Mouse (Mus musculus): ENCODE data around the gene Rsrp1. TPM values are rescaled to one million over a fixed set of nuclear protein-coding genes. Genes with fewer than 3 reads are reported as not detected.
"Not testable (repeated sequence)": the region's sequence is repeated elsewhere in the genome, so short reads cannot be mapped to it uniquely, and the experiment has no call there.

The Rsrp1 gene
- polyA plus RNA-seq, 1 experiment from 2014 or later: 345 TPM

- H3K9me3 ChIP-seq (ENCODE audit: control insufficient read depth, low read length): no peaks in the 10 kb centered on the region
- 93% methylated on average over 6 of the region's 6 CpGs for WGBS
- H3K4me3 ChIP-seq (ENCODE audit: low read depth, low read length): no peak overlapping the region
- ATAC-seq (ENCODE audit: insufficient number of reproducible peaks, low FRiP score, low TSS enrichment, low read depth) (no peak), DNase-seq (ENCODE audit: low spot score) (no peak)
- peaks cover 28% of the 10 kb centered on the region for H3K36me3 ChIP-seq (ENCODE audit: control insufficient read depth, insufficient read depth, low read length)
- no peak overlapping the region for H3K9ac ChIP-seq (ENCODE audit: low read length)
- no peaks in the 10 kb centered on the region for H3K27me3 ChIP-seq (ENCODE audit: control insufficient read depth, insufficient read depth, low read length)
- no peak overlapping the region for H3K27ac ChIP-seq (replicated peaks; ENCODE audit: low read depth, low read length)
- no peaks in the 10 kb centered on the region for H3K4me1 ChIP-seq (ENCODE audit: control insufficient read depth, insufficient read depth, low read length)
- no peak overlapping the region for H3K4me2 ChIP-seq (ENCODE audit: low read depth, severe bottlenecking)
These were observed 26.1 kb upstream of the Rsrp1 start for GRCm38 (mm10) chr4:134897256-134897655.

DNA sequence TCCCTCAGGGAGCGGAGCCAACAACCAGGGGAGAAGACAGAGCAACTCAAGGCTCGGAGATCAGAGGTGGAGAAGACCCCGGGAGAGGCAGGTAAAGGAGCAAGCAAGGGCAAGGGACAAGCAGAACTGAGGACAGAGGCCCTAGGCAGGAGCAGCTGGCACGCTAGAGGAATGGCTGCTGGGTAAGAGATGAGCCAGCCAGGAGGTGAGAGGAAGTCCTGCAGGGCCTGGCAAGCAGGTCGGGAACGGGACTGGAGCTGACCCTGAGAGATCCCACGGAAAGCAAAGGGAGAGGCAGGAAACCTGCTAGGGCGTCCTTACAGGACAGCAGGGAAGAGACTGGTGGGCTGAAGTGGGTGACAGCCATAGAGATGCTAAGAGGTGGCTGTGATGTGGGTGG, 22.3 kb upstream of the Rsrp1 start:
- ATAC-seq (ENCODE audit: insufficient number of reproducible peaks, low FRiP score, low TSS enrichment, low read depth): no peak
- DNase-seq (ENCODE audit: low spot score): no peak
- peaks cover 50% of the 10 kb centered on the region for H3K36me3 ChIP-seq (ENCODE audit: control insufficient read depth, insufficient read depth, low read length)

DNA sequence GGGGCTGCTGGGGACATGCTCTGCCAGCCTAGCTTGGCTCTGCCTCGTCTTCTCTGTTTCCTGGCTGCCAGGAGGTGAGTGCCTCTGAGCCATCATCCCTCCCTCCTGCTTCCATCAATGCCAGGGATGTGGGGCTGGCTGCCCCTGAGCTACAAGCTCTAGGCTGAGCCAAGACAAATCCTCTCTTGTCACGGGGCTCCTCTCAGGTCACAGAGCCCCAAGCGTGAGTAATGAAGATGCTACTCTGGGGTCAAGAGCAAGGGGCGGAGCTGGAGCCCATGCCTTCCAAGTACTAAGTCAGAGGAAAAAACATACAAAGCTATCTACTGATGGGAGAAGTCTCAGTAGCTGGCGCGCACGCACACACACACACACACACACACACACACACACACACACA, 20.3 kb upstream of the Rsrp1 start:
- ATAC-seq (ENCODE audit: insufficient number of reproducible peaks, low FRiP score, low TSS enrichment, low read depth): no peak
- no peak overlapping the region for H3K4me2 ChIP-seq (ENCODE audit: low read depth, severe bottlenecking)
- DNase-seq (ENCODE audit: low spot score): no peak
- 91% methylated on average over 7 of the region's 7 CpGs for WGBS
- H3K9me3 ChIP-seq (ENCODE audit: control insufficient read depth, low read length): no peaks in the 10 kb centered on the region
- no peaks in the 10 kb centered on the region for H3K27me3 ChIP-seq (ENCODE audit: control insufficient read depth, insufficient read depth, low read length)
- H3K4me1 ChIP-seq (ENCODE audit: control insufficient read depth, insufficient read depth, low read length): no peaks in the 10 kb centered on the region
- no peak overlapping the region for H3K27ac ChIP-seq (replicated peaks; ENCODE audit: low read depth, low read length)
- H3K36me3 ChIP-seq (ENCODE audit: control insufficient read depth, insufficient read depth, low read length): peaks cover 44% of the 10 kb centered on the region
- H3K9ac ChIP-seq (ENCODE audit: low read length): no peak overlapping the region
- H3K4me3 ChIP-seq (ENCODE audit: low read depth, low read length): no peak overlapping the region

More for the DNA sequence above, 22.3 kb upstream of the Rsrp1 start:
- Histone ChIP-seq H3K27me3 (ENCODE audit: control insufficient read depth, insufficient read depth, low read length) (no peaks in the 10 kb centered on the region), H3K4me3 (ENCODE audit: low read depth, low read length) (no peak overlapping the region), H3K4me1 (ENCODE audit: control insufficient read depth, insufficient read depth, low read length) (no peaks in the 10 kb centered on the region), H3K9ac (ENCODE audit: low read length) (no peak overlapping the region), H3K27ac (replicated peaks; ENCODE audit: low read depth, low read length) (no peak overlapping the region), H3K4me2 (ENCODE audit: low read depth, severe bottlenecking) (no peak overlapping the region), H3K9me3 (ENCODE audit: control insufficient read depth, low read length) (no peaks in the 10 kb centered on the region)
- 88% methylated on average over 8 of the region's 8 CpGs for WGBS

DNA sequence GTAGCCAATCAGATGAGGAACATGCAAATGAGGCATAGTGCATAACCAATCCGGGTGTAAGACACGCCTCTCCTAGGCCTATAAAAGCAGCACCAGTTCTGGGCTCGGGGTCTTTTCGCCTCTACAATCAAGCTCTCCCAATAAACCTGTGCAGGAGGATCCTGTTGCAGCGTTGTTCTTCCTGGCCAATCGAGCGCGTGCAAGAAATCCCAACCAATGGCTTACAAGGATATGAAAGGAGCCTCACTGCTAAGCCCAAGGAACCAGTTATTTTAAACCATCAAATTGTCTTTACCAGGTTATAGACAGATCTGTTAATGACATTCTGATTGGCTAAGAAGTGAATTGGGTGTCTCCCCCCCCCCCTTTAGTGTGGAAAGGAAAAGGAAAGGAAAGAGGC, 12.0 kb upstream of the Rsrp1 start:
- H3K27ac ChIP-seq (replicated peaks; ENCODE audit: low read depth, low read length); H3K4me1 ChIP-seq (ENCODE audit: control insufficient read depth, insufficient read depth, low read length); ATAC-seq (ENCODE audit: insufficient number of reproducible peaks, low FRiP score, low TSS enrichment, low read depth); H3K4me3 ChIP-seq (ENCODE audit: low read depth, low read length); H3K4me2 ChIP-seq (ENCODE audit: low read depth, severe bottlenecking); H3K9me3 ChIP-seq (ENCODE audit: control insufficient read depth, low read length); DNase-seq (ENCODE audit: low spot score); H3K9ac ChIP-seq (ENCODE audit: low read length); H3K27me3 ChIP-seq (ENCODE audit: control insufficient read depth, insufficient read depth, low read length): not testable (repeated sequence)
- WGBS: 94% methylated on average over 6 of the region's 8 CpGs
- H3K36me3 ChIP-seq (ENCODE audit: control insufficient read depth, insufficient read depth, low read length): peaks cover 14% of the 10 kb centered on the region; the same call in 1 of the 2 replicates

DNA sequence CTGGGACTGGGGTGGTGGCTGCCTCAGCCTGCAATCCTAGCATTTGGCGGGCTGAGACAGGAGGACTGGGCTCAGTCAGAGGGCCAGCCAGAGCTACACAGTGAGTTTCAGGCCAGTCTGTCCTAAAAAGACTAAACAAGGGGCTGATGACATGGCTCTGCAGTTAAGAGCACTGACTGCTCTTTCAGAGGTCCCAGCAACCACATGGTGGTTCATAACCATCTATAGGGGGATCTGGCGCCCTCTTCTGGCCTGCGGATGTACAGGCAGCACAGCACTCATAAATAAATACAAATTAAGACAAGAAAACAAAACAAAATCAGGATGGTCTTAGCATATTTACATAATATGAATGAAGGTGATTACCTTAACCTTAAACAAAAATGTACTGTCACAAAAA, 10.0 kb upstream of the Rsrp1 start:
- H3K4me3 ChIP-seq (ENCODE audit: low read depth, low read length): 0 out of 2 replicates have a peak overlapping the region, but pooled peaks have one; percentile 12
- H3K9ac ChIP-seq (ENCODE audit: low read length): no peak overlapping the region
- no peaks in the 10 kb centered on the region for H3K9me3 ChIP-seq (ENCODE audit: control insufficient read depth, low read length)
- H3K36me3 ChIP-seq (ENCODE audit: control insufficient read depth, insufficient read depth, low read length): peaks cover 10% of the 10 kb centered on the region; the same call in 1 of the 2 replicates
- WGBS: 32% methylated on average over 3 of the region's 3 CpGs
- ATAC-seq (ENCODE audit: insufficient number of reproducible peaks, low FRiP score, low TSS enrichment, low read depth) (no peak), DNase-seq (ENCODE audit: low spot score) (peak; percentile 87)
- H3K4me1 ChIP-seq (ENCODE audit: control insufficient read depth, insufficient read depth, low read length): 0 out of 2 replicates have a peak, but pooled peaks cover 2% of the 10 kb centered on the region
- H3K4me2 ChIP-seq (ENCODE audit: low read depth, severe bottlenecking): peak overlapping the region; percentile 77; the same call in 1 of the 2 replicates
- no peaks in the 10 kb centered on the region for H3K27me3 ChIP-seq (ENCODE audit: control insufficient read depth, insufficient read depth, low read length)
- no peak overlapping the region for H3K27ac ChIP-seq (replicated peaks; ENCODE audit: low read depth, low read length)

DNA sequence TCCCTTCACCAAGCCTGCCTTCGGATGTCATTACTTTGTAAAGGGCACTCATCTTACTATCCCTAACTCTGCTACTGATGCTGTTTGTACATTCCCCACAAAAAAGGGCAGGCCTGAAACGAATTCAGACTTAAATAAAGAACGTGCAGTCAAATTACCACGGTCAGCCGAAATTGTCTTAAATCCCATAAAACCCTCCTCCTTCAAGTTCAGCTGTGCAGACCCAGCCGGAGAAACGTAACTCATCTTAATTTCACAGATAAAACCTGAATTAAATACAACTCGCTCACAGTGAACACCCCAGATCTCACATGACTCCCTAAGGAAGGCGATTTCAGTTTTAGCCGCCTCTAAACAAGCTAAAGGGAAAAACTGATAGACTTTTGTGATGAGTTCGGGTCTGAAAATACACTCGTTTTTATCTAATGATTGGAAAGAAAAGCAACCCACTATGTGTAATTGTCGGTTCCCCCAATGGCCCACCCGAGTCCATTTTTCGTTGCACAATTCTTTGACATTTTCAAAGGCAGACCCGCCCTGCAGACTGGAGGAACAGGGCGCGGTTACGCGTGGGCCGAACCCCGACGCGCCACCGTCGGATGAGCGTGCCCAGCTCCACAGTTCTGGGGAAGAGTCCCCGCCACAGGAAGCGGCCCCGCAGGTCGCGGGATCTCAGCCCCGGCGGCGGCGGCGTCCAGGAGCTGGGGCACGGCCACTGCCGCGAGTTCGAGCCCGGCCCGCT, 9.1 kb upstream of the Rsrp1 start:
- Histone ChIP-seq H3K4me1 (ENCODE audit: control insufficient read depth, insufficient read depth, low read length) (0 out of 2 replicates have a peak, but pooled peaks cover 2% of the 10 kb centered on the region), H3K4me3 (ENCODE audit: low read depth, low read length) (peak overlapping the region; percentile 92), H3K9me3 (ENCODE audit: control insufficient read depth, low read length) (no peaks in the 10 kb centered on the region), H3K27me3 (ENCODE audit: control insufficient read depth, insufficient read depth, low read length) (no peaks in the 10 kb centered on the region), H3K36me3 (ENCODE audit: control insufficient read depth, insufficient read depth, low read length) (peaks cover 5% of the 10 kb centered on the region; the same call in 1 of the 2 replicates), H3K9ac (ENCODE audit: low read length) (peak overlapping the region; percentile 86), H3K4me2 (ENCODE audit: low read depth, severe bottlenecking) (peak overlapping the region; percentile 77), H3K27ac (replicated peaks; ENCODE audit: low read depth, low read length) (peak overlapping the region; percentile 76)
- ATAC-seq (ENCODE audit: insufficient number of reproducible peaks, low FRiP score, low TSS enrichment, low read depth) (peak; percentile 23; the same call in 1 of the 2 replicates), DNase-seq (ENCODE audit: low spot score) (no peak)
- 1% methylated on average over 43 of the region's 43 CpGs for WGBS

DNA sequence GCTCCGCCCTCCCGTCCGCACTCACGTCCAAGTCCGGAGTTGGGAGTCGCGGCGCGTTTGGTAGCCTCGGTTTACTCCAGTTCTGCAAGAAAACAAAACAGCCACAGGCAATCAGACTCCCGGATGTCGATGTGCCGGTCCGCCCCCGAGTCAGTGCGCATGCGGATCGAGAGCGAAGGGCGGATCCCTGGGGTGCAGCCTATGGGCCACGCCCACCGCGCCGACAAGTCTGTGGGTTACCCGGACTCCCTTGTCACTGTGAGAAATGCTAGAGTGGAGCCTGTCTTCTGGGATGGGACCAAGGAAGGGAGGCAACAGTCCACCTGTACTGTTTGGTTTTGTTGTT, 8.6 kb upstream of the Rsrp1 start, which contains the start of gene Tmem50a:
Gene Tmem50a (minus strand): TSS at position 161 of the 346 bp plus-strand sequence.
- ATAC-seq (ENCODE audit: insufficient number of reproducible peaks, low FRiP score, low TSS enrichment, low read depth): peak; percentile 84
- 0% methylated on average over 25 of the region's 25 CpGs for WGBS

GRCm38 (mm10) chr4:134915223-134916050, 8.0 kb upstream of the Rsrp1 start:
- DNase-seq (ENCODE audit: low spot score): peak; percentile 31
- 0 out of 2 replicates have a peak, but pooled peaks cover 2% of the 10 kb centered on the region for H3K4me1 ChIP-seq (ENCODE audit: control insufficient read depth, insufficient read depth, low read length)
- no peaks in the 10 kb centered on the region for H3K27me3 ChIP-seq (ENCODE audit: control insufficient read depth, insufficient read depth, low read length)
- H3K4me3 ChIP-seq (ENCODE audit: low read depth, low read length): peak overlapping the region; percentile 92
- H3K36me3 ChIP-seq (ENCODE audit: control insufficient read depth, insufficient read depth, low read length): peaks cover 3% of the 10 kb centered on the region; the same call in 1 of the 2 replicates
- H3K4me2 ChIP-seq (ENCODE audit: low read depth, severe bottlenecking): peak overlapping the region; percentile 77
- H3K9me3 ChIP-seq (ENCODE audit: control insufficient read depth, low read length): no peaks in the 10 kb centered on the region
- H3K9ac ChIP-seq (ENCODE audit: low read length): no peak overlapping the region
- no peak overlapping the region for H3K27ac ChIP-seq (replicated peaks; ENCODE audit: low read depth, low read length)
- ATAC-seq (ENCODE audit: insufficient number of reproducible peaks, low FRiP score, low TSS enrichment, low read depth): no peak
- 62% methylated on average over 14 of the region's 14 CpGs for WGBS

More for the DNA sequence above, 8.6 kb upstream of the Rsrp1 start, which contains the start of gene Tmem50a:
- peaks cover 3% of the 10 kb centered on the region; the same call in 1 of the 2 replicates for H3K36me3 ChIP-seq (ENCODE audit: control insufficient read depth, insufficient read depth, low read length)
- 0 out of 2 replicates have a peak, but pooled peaks cover 2% of the 10 kb centered on the region for H3K4me1 ChIP-seq (ENCODE audit: control insufficient read depth, insufficient read depth, low read length)
- H3K9me3 ChIP-seq (ENCODE audit: control insufficient read depth, low read length): no peaks in the 10 kb centered on the region
- H3K4me2 ChIP-seq (ENCODE audit: low read depth, severe bottlenecking): peak within 1 kb of the TSS; percentile 77
- peak; percentile 94 for DNase-seq (ENCODE audit: low spot score)
- H3K9ac ChIP-seq (ENCODE audit: low read length): peak within 1 kb of the TSS; percentile 86
- peak within 1 kb of the TSS; percentile 76 for H3K27ac ChIP-seq (replicated peaks; ENCODE audit: low read depth, low read length)
- peak within 1 kb of the TSS; percentile 92 for H3K4me3 ChIP-seq (ENCODE audit: low read depth, low read length)
- no peaks in the 10 kb centered on the region for H3K27me3 ChIP-seq (ENCODE audit: control insufficient read depth, insufficient read depth, low read length)

Measured in limb, embryonic 11.5 days (tissue).